Mouse (Mus musculus): ENCODE data around the gene Mapk9.

The Mapk9 gene

GRCm38 (mm10) chr11:49893806-49894205, 47.3 kb downstream of the Mapk9 start:
- no peak for DNase-seq (ENCODE audit: low read depth, low spot score)

GRCm38 (mm10) chr11:49895966-49896590, 49.5 kb downstream of the Mapk9 start:
- DNase-seq (ENCODE audit: low read depth, low spot score) = no peak

- no peak for DNase-seq (ENCODE audit: low read depth, low spot score)
Observed at GRCm38 (mm10) chr11:49900043-49900442, 53.5 kb downstream of the Mapk9 start.

GRCm38 (mm10) chr11:49900962-49901658, 54.6 kb downstream of the Mapk9 start:
- no peak for DNase-seq (ENCODE audit: low read depth, low spot score)

- peak; percentile 62 for DNase-seq (ENCODE audit: low read depth, low spot score)
Observed at GRCm38 (mm10) chr11:49901659-49902458, 55.3 kb downstream of the Mapk9 start, which contains the start of gene Rasgef1c. Gene Rasgef1c (plus strand): TSS chr11:49901835.

- DNase-seq (ENCODE audit: low read depth, low spot score) = peak; percentile 61
Observed at GRCm38 (mm10) chr11:49903333-49903732, 56.8 kb downstream of the Mapk9 start.

- DNase-seq (ENCODE audit: low read depth, low spot score) = peak; percentile 20
Observed at GRCm38 (mm10) chr11:49918521-49919180, 72.1 kb downstream of the Mapk9 start.

GRCm38 (mm10) chr11:49919304-49919703, 72.8 kb downstream of the Mapk9 start:
- no peak for DNase-seq (ENCODE audit: low read depth, low spot score)

- peak; percentile 57 for DNase-seq (ENCODE audit: low read depth, low spot score)
Observed at GRCm38 (mm10) chr11:49923539-49923938, 77.0 kb downstream of the Mapk9 start.

GRCm38 (mm10) chr11:49926183-49926582, 79.6 kb downstream of the Mapk9 start:
- no peak for DNase-seq (ENCODE audit: low read depth, low spot score)

- peak; percentile 61 for DNase-seq (ENCODE audit: low read depth, low spot score)
Observed at GRCm38 (mm10) chr11:49927169-49927568, 80.6 kb downstream of the Mapk9 start.

- no peak for DNase-seq (ENCODE audit: low read depth, low spot score)
Observed at GRCm38 (mm10) chr11:49927670-49928069, 81.1 kb downstream of the Mapk9 start.

GRCm38 (mm10) chr11:49931037-49931625, 84.6 kb downstream of the Mapk9 start:
- DNase-seq (ENCODE audit: low read depth, low spot score) = no peak

- peak; percentile 37 for DNase-seq (ENCODE audit: low read depth, low spot score)
Observed at GRCm38 (mm10) chr11:49931853-49932252, 85.3 kb downstream of the Mapk9 start.

- no peak for DNase-seq (ENCODE audit: low read depth, low spot score)
Observed at GRCm38 (mm10) chr11:49933811-49934210, 87.3 kb downstream of the Mapk9 start.

- DNase-seq (ENCODE audit: low read depth, low spot score) = no peak
Observed at GRCm38 (mm10) chr11:49934322-49934721, 87.8 kb downstream of the Mapk9 start.
